Mouse (Mus musculus) neural tube, embryonic 11.5 days (tissue): ENCODE data around the gene Coro1b. TPM values are rescaled to one million over a fixed set of nuclear protein-coding genes. Genes with fewer than 3 reads are reported as not detected.
A peak's percentile ranks its signal among the peaks of the same experiment; 100 is the strongest.

Source experiments
- ATAC-seq: fragments of 200-750 bp; cut with Nextera tagmentation; 2 replicates; pipeline ENCODE4 v1.8.0; 2017; ENCODE audit warnings: moderate number of reproducible peaks, mild to moderate bottlenecking, moderate TSS enrichment, moderate library complexity; ENCODE audit not compliant: insufficient read depth, low FRiP score, low TSS enrichment
- DNase-seq: peaks from one replicate; pipeline ENCODE4 v3.0.0-alpha.2; 2015; ENCODE audit warnings: low spot score
- H3K27ac ChIP-seq: fragments of 300-500 bp; sonication (generic); 2 replicates; pipeline ENCODE4 v1.5.1; 2014; ENCODE audit warnings: low read depth, mild to moderate bottlenecking, low read length
- H3K27me3 ChIP-seq: fragments of 300-500 bp; sonication (generic); 2 replicates; pipeline ENCODE4 v1.6.1; 2014; ENCODE audit warnings: mild to moderate bottlenecking, low read length, mixed read lengths; ENCODE audit not compliant: control insufficient read depth, insufficient read depth
- H3K36me3 ChIP-seq: fragments of 300-500 bp; sonication (generic); 2 replicates; pipeline ENCODE4 v1.6.1; 2014; ENCODE audit warnings: mild to moderate bottlenecking, low read length, moderate library complexity, mixed read lengths; ENCODE audit not compliant: control insufficient read depth, insufficient read depth
- H3K4me1 ChIP-seq: fragments of 300-500 bp; sonication (generic); 2 replicates; pipeline ENCODE4 v1.6.1; 2014; ENCODE audit warnings: low read length, mixed read lengths; ENCODE audit not compliant: control insufficient read depth, insufficient read depth
- H3K4me2 ChIP-seq: fragments of 300-500 bp; sonication (generic); 2 replicates; pipeline ENCODE4 v1.6.1; 2014; ENCODE audit warnings: low read depth, mild to moderate bottlenecking, moderate library complexity
- H3K4me3 ChIP-seq: fragments of 300-500 bp; sonication (generic); 2 replicates; pipeline ENCODE4 v1.5.1; 2014; ENCODE audit warnings: low read depth, low read length
- H3K9ac ChIP-seq: fragments of 300-500 bp; sonication (generic); 2 replicates; pipeline ENCODE4 v1.6.1; 2014; ENCODE audit warnings: mild to moderate bottlenecking, low read length
- H3K9me3 ChIP-seq: fragments of 300-500 bp; sonication (generic); 2 replicates; pipeline ENCODE4 v1.6.1; 2016; ENCODE audit warnings: low read length; ENCODE audit not compliant: control insufficient read depth
- WGBS: fragments of 180-500 bp; shearing (Covaris S2); extraction: QIAGEN DNeasy Blood & Tissue Kit; methylation state at CpG from one replicate; pipeline ENCODE4 v1.1.7; 2014; 5-methylcytosine and 5-hydroxymethylcytosine counted together
- polyA plus RNA-seq: library from polyadenylated mRNA; unstranded; fragments of >200 nt; fragmentation: Nextera tagmentation; extraction: Ambion mirVana; gene quantifications from 2 replicates; pipeline ENCODE4 v1.2.1, GENCODE M21; 2014

The Coro1b gene
- polyA plus RNA-seq, 1 experiment from 2014 or later, result 128 TPM

- no peak overlapping the region for H3K4me2 ChIP-seq
- no peaks in the 10 kb centered on the region for H3K27me3 ChIP-seq
- no peak overlapping the region for H3K4me3 ChIP-seq
- DNase-seq (no peak), ATAC-seq (no peak)
- H3K9me3 ChIP-seq, result no peaks in the 10 kb centered on the region
- WGBS, result 45% methylated on average over 3 of the region's 3 CpGs
- H3K36me3 ChIP-seq, result no peaks in the 10 kb centered on the region
- no peak overlapping the region for H3K9ac ChIP-seq
- peaks cover 6% of the 10 kb centered on the region for H3K4me1 ChIP-seq
- H3K27ac ChIP-seq, result no peak overlapping the region
Measured at GRCm38 (mm10) chr19:4181892-4182291, 33.5 kb downstream of the Coro1b start.

- ATAC-seq, result no peak
- 74% methylated on average over 2 of the region's 2 CpGs for WGBS
- H3K36me3 ChIP-seq, result no peaks in the 10 kb centered on the region
Measured at GRCm38 (mm10) chr19:4183689-4184088, 35.3 kb downstream of the Coro1b start.

GRCm38 (mm10) chr19:4184976-4185975 is 36.9 kb downstream of the Coro1b start:
- H3K4me1 ChIP-seq, result peaks cover 6% of the 10 kb centered on the region
- H3K4me3 ChIP-seq, result no peak overlapping the region
- H3K27ac ChIP-seq, result no peak overlapping the region
- ATAC-seq (no peak), DNase-seq (no peak)
- no peaks in the 10 kb centered on the region for H3K27me3 ChIP-seq
- no peak overlapping the region for H3K4me2 ChIP-seq
- no peaks in the 10 kb centered on the region for H3K36me3 ChIP-seq
- no peaks in the 10 kb centered on the region for H3K9me3 ChIP-seq
- H3K9ac ChIP-seq, result no peak overlapping the region
- WGBS, result 61% methylated on average over 15 of the region's 15 CpGs

More at GRCm38 (mm10) chr19:4183689-4184088, 35.3 kb downstream of the Coro1b start:
- Histone ChIP-seq H3K4me3 (no peak overlapping the region), H3K9ac (no peak overlapping the region), H3K4me1 (peaks cover 6% of the 10 kb centered on the region), H3K9me3 (no peaks in the 10 kb centered on the region), H3K4me2 (no peak overlapping the region), H3K27me3 (no peaks in the 10 kb centered on the region), H3K27ac (no peak overlapping the region)
- DNase-seq, result no peak

- no peak for DNase-seq
- no peaks in the 10 kb centered on the region for H3K27me3 ChIP-seq
- H3K4me1 ChIP-seq, result peaks cover 6% of the 10 kb centered on the region
Measured at GRCm38 (mm10) chr19:4187303-4187702, 38.9 kb downstream of the Coro1b start.

GRCm38 (mm10) chr19:4189051-4189620 is 40.7 kb downstream of the Coro1b start:
- no peak for DNase-seq
- ATAC-seq, result no peak
- H3K9me3 ChIP-seq, result no peaks in the 10 kb centered on the region
- H3K4me3 ChIP-seq, result no peak overlapping the region
- H3K36me3 ChIP-seq, result peaks cover 3% of the 10 kb centered on the region
- H3K27ac ChIP-seq, result no peak overlapping the region
- H3K27me3 ChIP-seq, result no peaks in the 10 kb centered on the region
- H3K9ac ChIP-seq, result no peak overlapping the region
- no peak overlapping the region for H3K4me2 ChIP-seq
- 84% methylated on average over 12 of the region's 12 CpGs for WGBS
- H3K4me1 ChIP-seq, result peaks cover 8% of the 10 kb centered on the region

More at GRCm38 (mm10) chr19:4187303-4187702, 38.9 kb downstream of the Coro1b start:
- ATAC-seq, result no peak
- Histone ChIP-seq H3K4me3 (no peak overlapping the region), H3K9ac (no peak overlapping the region), H3K36me3 (no peaks in the 10 kb centered on the region), H3K9me3 (no peaks in the 10 kb centered on the region), H3K4me2 (no peak overlapping the region), H3K27ac (no peak overlapping the region)
- WGBS, result 75% methylated on average over 3 of the region's 3 CpGs

GRCm38 (mm10) chr19:4190831-4191334 is 42.5 kb downstream of the Coro1b start, which contains the start of gene Tbc1d10c:
Gene Tbc1d10c (minus strand): TSS chr19:4191284.
- peak within 1 kb of the TSS; percentile 90 for H3K4me2 ChIP-seq
- ATAC-seq, result no peak
- H3K9ac ChIP-seq, result peak within 1 kb of the TSS; percentile 96
- H3K9me3 ChIP-seq, result no peaks in the 10 kb centered on the region
- H3K4me1 ChIP-seq, result peaks cover 10% of the 10 kb centered on the region
- no peaks in the 10 kb centered on the region for H3K27me3 ChIP-seq
- 68% methylated on average over 4 of the region's 4 CpGs for WGBS
- peaks cover 12% of the 10 kb centered on the region for H3K36me3 ChIP-seq
- peak within 1 kb of the TSS; percentile 98 for H3K4me3 ChIP-seq
- H3K27ac ChIP-seq, result peak within 1 kb of the TSS; percentile 85
- DNase-seq, result no peak

GRCm38 (mm10) chr19:4191528-4192250 is 43.3 kb downstream of the Coro1b start, which contains the start of gene Ppp1ca:
Gene Ppp1ca (plus strand): TSS chr19:4192065.
- H3K36me3 ChIP-seq, result peaks cover 14% of the 10 kb centered on the region

More at GRCm38 (mm10) chr19:4191528-4192250, 43.3 kb downstream of the Coro1b start, which contains the start of gene Ppp1ca:
- H3K4me1 ChIP-seq, result peaks cover 10% of the 10 kb centered on the region
- H3K27ac ChIP-seq, result peak within 1 kb of the TSS; percentile 85
- peak; percentile 99 for DNase-seq
- H3K4me2 ChIP-seq, result peak within 1 kb of the TSS; percentile 90
- peak within 1 kb of the TSS; percentile 96 for H3K9ac ChIP-seq
- no peaks in the 10 kb centered on the region for H3K9me3 ChIP-seq
- 6% methylated on average over 44 of the region's 47 CpGs for WGBS
- peak within 1 kb of the TSS; percentile 98 for H3K4me3 ChIP-seq
- no peaks in the 10 kb centered on the region for H3K27me3 ChIP-seq
- ATAC-seq, result peak; percentile 92
